In genomic region chr5:22888345-22888744, GRCm38 (mm10) we compare ENCODE assay signal across 12 mouse cellular contexts.
DNase-seq lines count a peak whose midpoint lies in the region; ATAC-seq and TF ChIP-seq lines count a peak whose summit lies in the region.
"Had no signal": no experiment of that assay in that cellular context is flagged by ENCODE, and none has a peak within 500 bp of the region (broad histone marks: within the 10 kb centered on the region; RNA-seq: fewer than 3 reads in every experiment).

No protein-coding gene starts in this region.

- WGBS in hindbrain, postnatal 0 days, result 56% methylated on average over 3 of the region's 3 CpGs
- 62% methylated on average over 3 of the region's 3 CpGs for WGBS in hindbrain, embryonic 16.5 days

- H3K9ac ChIP-seq in hindbrain, postnatal 0 days (replicated peaks; ENCODE audit: low read length), result no peak overlapping the region
- H3K9ac ChIP-seq in hindbrain, embryonic 16.5 days (ENCODE audit: low read depth, low read length), result no peak overlapping the region
- H3K9ac ChIP-seq: embryonic facial prominence, embryonic 15.5 days; heart, embryonic 13.5 days had no signal

- H3K36me3 ChIP-seq in hindbrain, postnatal 0 days (ENCODE audit: insufficient read depth, low read length), result no peaks in the 10 kb centered on the region
- H3K36me3 ChIP-seq in hindbrain, embryonic 16.5 days (ENCODE audit: control insufficient read depth, insufficient read depth, low read length), result no peaks in the 10 kb centered on the region
- H3K36me3 ChIP-seq: embryonic facial prominence, embryonic 15.5 days; heart, embryonic 13.5 days had no signal

- no peak overlapping the region for H3K4me3 ChIP-seq in hindbrain, postnatal 0 days (ENCODE audit: low read length)
- no peak overlapping the region for H3K4me3 ChIP-seq in hindbrain, embryonic 16.5 days (ENCODE audit: low read length)
- H3K4me3 ChIP-seq: embryonic facial prominence, embryonic 15.5 days; heart, embryonic 13.5 days had no signal

- no peak for ATAC-seq in hindbrain, postnatal 0 days
- no peak; the same call in 1 of the 2 replicates for ATAC-seq in hindbrain, embryonic 16.5 days

- no peak overlapping the region for H3K4me2 ChIP-seq in hindbrain, postnatal 0 days (ENCODE audit: low read depth, low read length)
- H3K4me2 ChIP-seq in hindbrain, embryonic 16.5 days (ENCODE audit: low read length), result no peak overlapping the region
- H3K4me2 ChIP-seq: embryonic facial prominence, embryonic 15.5 days; heart, embryonic 13.5 days had no signal

- no peaks in the 10 kb centered on the region for H3K27me3 ChIP-seq in hindbrain, postnatal 0 days (ENCODE audit: insufficient read depth, low read length)
- no peaks in the 10 kb centered on the region for H3K27me3 ChIP-seq in hindbrain, embryonic 16.5 days (replicated peaks; ENCODE audit: control insufficient read depth, insufficient read depth, low read length)
- H3K27me3 ChIP-seq: embryonic facial prominence, embryonic 15.5 days; heart, embryonic 13.5 days had no signal

- TF ChIP-seq CTCF in hindbrain, postnatal 0 days (IDR thresholded peaks at IDR 0.05; ENCODE audit: low read depth), result no peak

- 0 out of 2 replicates have a peak, but pooled peaks cover 3% of the 10 kb centered on the region for H3K4me1 ChIP-seq in hindbrain, postnatal 0 days (ENCODE audit: insufficient read depth, low read length)
- H3K4me1 ChIP-seq in hindbrain, embryonic 16.5 days (ENCODE audit: control insufficient read depth, insufficient read depth, low read depth, low read length), result no peaks in the 10 kb centered on the region
- H3K4me1 ChIP-seq: embryonic facial prominence, embryonic 15.5 days had no signal

- no peaks in the 10 kb centered on the region for H3K9me3 ChIP-seq in hindbrain, postnatal 0 days (ENCODE audit: low read length)
- no peaks in the 10 kb centered on the region for H3K9me3 ChIP-seq in hindbrain, embryonic 16.5 days (ENCODE audit: control insufficient read depth, low read length)
- H3K9me3 ChIP-seq: embryonic facial prominence, embryonic 15.5 days; heart, embryonic 13.5 days had no signal

- peak; percentile 55 for DNase-seq in hindbrain, postnatal 0 days (ENCODE audit: low spot score)
- peak; percentile 57 for DNase-seq in cerebellum, adult 9-11 months
- peak; percentile 11 to 16 for DNase-seq in layer of hippocampus, postnatal 14 days (ENCODE audit: low spot score in 2 of 2)
- peak; percentile 16 to 18 for DNase-seq in right cerebral cortex, postnatal 36 days (ENCODE audit: low spot score in 2 of 2)
- DNase-seq in kidney, postnatal 4 days, result no peak
- DNase-seq in thymus, adult 18-20 months, result no peak
- DNase-seq: adrenal gland, adult 2 months; kidney, adult 8-10 months; thymus, postnatal 14 days had no signal

- H3K27ac ChIP-seq in hindbrain, postnatal 0 days, result no peak overlapping the region
- H3K27ac ChIP-seq in hindbrain, embryonic 16.5 days (ENCODE audit: low read depth, low read length), result no peak overlapping the region
- H3K27ac ChIP-seq: embryonic facial prominence, embryonic 15.5 days; heart, embryonic 13.5 days had no signal

Comparison
In these comparisons a context has a peak if more than half of its experiments do, and no peak if none do; other contexts are left out.
1. DNase-seq: peak in hindbrain, postnatal 0 days (single experiment), cerebellum, adult 9-11 months (single experiment), layer of hippocampus, postnatal 14 days (2 of 2) and right cerebral cortex, postnatal 36 days (2 of 2); none in kidney, postnatal 4 days (0 of 2) and thymus, adult 18-20 months (0 of 2).